Comparison of ENCODE assay signal across 9 mouse cellular contexts in the genomic region with DNA sequence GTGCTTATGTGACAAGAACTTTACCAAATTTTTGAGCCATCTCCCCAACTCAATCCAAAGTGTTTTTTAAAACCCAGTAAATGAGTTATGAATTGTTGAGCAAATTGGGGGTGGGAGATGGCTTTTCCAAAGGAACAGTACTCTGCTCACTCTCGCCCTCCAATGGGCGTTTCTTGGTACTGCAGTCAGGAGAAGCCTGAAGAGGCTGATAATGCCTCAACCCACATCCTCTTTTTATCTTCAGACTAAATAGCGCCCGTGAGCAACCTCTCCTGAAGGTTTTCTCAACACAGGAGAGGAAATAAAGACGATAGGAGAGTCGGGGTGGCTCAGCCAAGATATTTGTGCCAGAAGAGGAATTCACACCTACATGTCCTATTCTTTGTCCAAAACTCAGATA. TPM values are rescaled to one million over a fixed set of nuclear protein-coding genes. Genes with fewer than 3 reads are reported as not detected.
A peak's percentile ranks its signal among the peaks of the same experiment; 100 is the strongest.
DNase-seq lines count a peak whose midpoint lies in the region; ATAC-seq and TF ChIP-seq lines count a peak whose summit lies in the region.
"Had no signal": no experiment of that assay in that cellular context is flagged by ENCODE, and none has a peak within 500 bp of the region (broad histone marks: within the 10 kb centered on the region; RNA-seq: fewer than 3 reads in every experiment).

No protein-coding gene starts in this region.

- no peaks in the 10 kb centered on the region for H3K9me3 ChIP-seq in liver, postnatal 0 days (ENCODE audit: low read length)
- no peaks in the 10 kb centered on the region for H3K9me3 ChIP-seq in kidney, embryonic 16.5 days (ENCODE audit: low read length)
- H3K9me3 ChIP-seq: lung, embryonic 15.5 days had no signal

- TF ChIP-seq EP300 in liver, postnatal 0 days (IDR thresholded peaks at IDR 0.05; ENCODE audit: low read depth), result no peak

- peak overlapping the region; percentile 68 for H3K27ac ChIP-seq in layer of hippocampus, adult 2 months
- H3K27ac ChIP-seq in liver, postnatal 0 days (ENCODE audit: low read depth), result no peak overlapping the region
- H3K27ac ChIP-seq in kidney, embryonic 16.5 days (ENCODE audit: low read length), result no peak overlapping the region
- H3K27ac ChIP-seq: lung, embryonic 15.5 days had no signal

- peak; percentile 80 for TF ChIP-seq CTCF in layer of hippocampus, adult 2 months (conservative IDR thresholded peaks at IDR 0.05)
- peak; percentile 65 for TF ChIP-seq CTCF in liver, postnatal 0 days (IDR thresholded peaks at IDR 0.05; ENCODE audit: low read depth)

- peak; percentile 38 for DNase-seq in adrenal gland, postnatal 10 days
- DNase-seq in adrenal gland, adult 8-10 months, result no peak
- DNase-seq in layer of hippocampus, adult 2 months (ENCODE audit: low spot score in 2 of 2), result no peak
- DNase-seq in layer of hippocampus, adult 9-10 months (ENCODE audit: low spot score), result no peak
- peak; percentile 56 for DNase-seq in ZHBTc4 (ENCODE audit: low read depth, low spot score)
- peak; percentile 44 for DNase-seq in liver, postnatal 0 days
- peak; percentile 6 for DNase-seq in thymus, postnatal 25 days

- H3K27me3 ChIP-seq in liver, postnatal 0 days (ENCODE audit: insufficient read depth, low read length), result no peaks in the 10 kb centered on the region
- H3K27me3 ChIP-seq in kidney, embryonic 16.5 days (ENCODE audit: insufficient read depth, low read length), result no peaks in the 10 kb centered on the region
- H3K27me3 ChIP-seq: lung, embryonic 15.5 days had no signal

- no peak overlapping the region for H3K4me3 ChIP-seq in layer of hippocampus, adult 2 months
- no peak overlapping the region for H3K4me3 ChIP-seq in liver, postnatal 0 days (ENCODE audit: low read depth, low read length)
- H3K4me3 ChIP-seq in kidney, embryonic 16.5 days (ENCODE audit: low read length), result no peak overlapping the region
- H3K4me3 ChIP-seq: lung, embryonic 15.5 days had no signal

- WGBS in liver, postnatal 0 days (ENCODE audit: insufficient replicate concordance), result 8% methylated on average over 6 of the region's 6 CpGs
- 27% methylated on average over 6 of the region's 6 CpGs for WGBS in kidney, embryonic 16.5 days

- H3K4me1 ChIP-seq in liver, postnatal 0 days (ENCODE audit: insufficient read depth), result no peaks in the 10 kb centered on the region
- H3K4me1 ChIP-seq in kidney, embryonic 16.5 days (ENCODE audit: insufficient read depth, low read length), result no peaks in the 10 kb centered on the region
- H3K4me1 ChIP-seq: lung, embryonic 15.5 days had no signal

- no peak for ATAC-seq in liver, postnatal 0 days
- no peak for ATAC-seq in kidney, embryonic 16.5 days (ENCODE audit: low FRiP score, low TSS enrichment)

- H3K9ac ChIP-seq in liver, postnatal 0 days (replicated peaks), result no peak overlapping the region
- no peak overlapping the region for H3K9ac ChIP-seq in kidney, embryonic 16.5 days (replicated peaks; ENCODE audit: low read length)
- H3K9ac ChIP-seq: lung, embryonic 15.5 days had no signal

- H3K4me2 ChIP-seq in liver, postnatal 0 days (ENCODE audit: low read depth, low read length), result no peak overlapping the region
- H3K4me2 ChIP-seq in kidney, embryonic 16.5 days (replicated peaks; ENCODE audit: low read depth, low read length), result no peak overlapping the region
- H3K4me2 ChIP-seq: lung, embryonic 15.5 days had no signal

- no peaks in the 10 kb centered on the region for H3K36me3 ChIP-seq in liver, postnatal 0 days (replicated peaks; ENCODE audit: insufficient read depth, low read length)
- no peaks in the 10 kb centered on the region for H3K36me3 ChIP-seq in kidney, embryonic 16.5 days (ENCODE audit: insufficient read depth, low read length)
- H3K36me3 ChIP-seq: lung, embryonic 15.5 days had no signal

RNA-seq across cellular contexts. Expression of a gene that starts 19.7 kb away (rescaled TPM):
- total RNA-seq in adrenal gland, postnatal 10 days (2021), result 1 to 10 TPM; 3.9 to 5.2 TPM
- total RNA-seq in adrenal gland, adult 8-10 months (2022), result 1 to 10 TPM in 3 of 4 experiments, under 1 TPM in 1; 0.70 to 5.6 (median 2.0) TPM
- 1 to 10 TPM; 6.9 to 8.1 TPM for total RNA-seq in layer of hippocampus, adult 2 months (2021)
- 48.7 and 56.5 TPM in 2 replicates for polyA plus RNA-seq in liver, postnatal 0 days (2015; fragmentation: Nextera tagmentation; extraction: Ambion mirVana)
- 5.8 and 6.7 TPM in 2 replicates for polyA plus RNA-seq in kidney, embryonic 16.5 days (2015; fragmentation: Nextera tagmentation; extraction: Ambion mirVana)

Comparison
In these comparisons a context has a peak if more than half of its experiments do, and no peak if none do; other contexts are left out.
1. DNase-seq: peak in adrenal gland, postnatal 10 days (single experiment), ZHBTc4 (single experiment), liver, postnatal 0 days (single experiment) and thymus, postnatal 25 days (single experiment); none in adrenal gland, adult 8-10 months (single experiment), layer of hippocampus, adult 2 months (0 of 2) and layer of hippocampus, adult 9-10 months (single experiment).